Mouse (Mus musculus) heart, postnatal 36 days (tissue): ENCODE measurements around the gene Atp4a. TPM values are rescaled to one million over a fixed set of nuclear protein-coding genes. Genes with fewer than 3 reads are reported as not detected.

Experiments
- DNase-seq, 2 experiments: peaks; one replicate each; pipeline ENCODE4 v3.0.0; 2021 to 2022
- intact Hi-C: fragments of 180-260 bp; cut with DNase I; formaldehyde crosslinking; loops from one replicate; pipeline ENCODE4 v1.15.1; 2025
- total RNA-seq, 2 experiments: library from RNA; stranded (reverse); gene quantifications; 2 replicates each; pipeline ENCODE4 v1.2.3; 2021

Atp4a gene
- total RNA-seq, result under 1 TPM in 1 of 2 experiments, not detected in 1; 0.14 TPM

- intact Hi-C loops, result no loop called here
- DNase-seq, result no peak
These were observed at the start of gene Atp4a for GRCm38 (mm10) chr7:30711942-30712341. Gene Atp4a (plus strand): TSS chr7:30712209.

GRCm38 (mm10) chr7:30664529-30665200, 47.3 kb upstream of the Atp4a start, which contains the start of gene Haus5:
Gene Haus5 (minus strand): TSS chr7:30664994.
- intact Hi-C loops, result loop anchor here (5.0 kb wide), 1 partner anchor 77 kb away; the partner anchor contains the start of gene Kmt2b
- peak; percentile 87 to 92 for DNase-seq

- intact Hi-C loops, result loop anchor here (5.0 kb wide), 1 partner anchor 78 kb away; the partner anchor contains the start of gene Kmt2b
- DNase-seq, result no peak
These were observed 46.7 kb upstream of the Atp4a start for GRCm38 (mm10) chr7:30665321-30665720.

GRCm38 (mm10) chr7:30669229-30669628, 42.8 kb upstream of the Atp4a start:
- DNase-seq, result no peak
- intact Hi-C loops, result loop anchor here (5.0 kb wide), 1 partner anchor 82 kb away; the partner anchor contains the start of gene Kmt2b

- DNase-seq, result no peak
- intact Hi-C loops, result no loop called here
These were observed 40.5 kb upstream of the Atp4a start, which contains the start of gene Pmis2 for GRCm38 (mm10) chr7:30671480-30671879. Gene Pmis2 (minus strand): TSS chr7:30671605.

- DNase-seq, result peak; percentile 60 to 61
- intact Hi-C loops, result no loop called here
These were observed 33.6 kb upstream of the Atp4a start for GRCm38 (mm10) chr7:30678263-30678975.

- DNase-seq, result peak; percentile 26 to 49
- intact Hi-C loops, result no loop called here
These were observed 30.1 kb upstream of the Atp4a start for GRCm38 (mm10) chr7:30681897-30682296.

GRCm38 (mm10) chr7:30683425-30683824, 28.6 kb upstream of the Atp4a start:
- intact Hi-C loops, result no loop called here
- no peak for DNase-seq

- intact Hi-C loops, result no loop called here
- DNase-seq, result no peak
These were observed 23.7 kb upstream of the Atp4a start for GRCm38 (mm10) chr7:30688325-30688724.

GRCm38 (mm10) chr7:30698101-30698500, 13.9 kb upstream of the Atp4a start:
- intact Hi-C loops, result no loop called here
- no peak for DNase-seq

- no peak for DNase-seq
- intact Hi-C loops, result no loop called here
These were observed 13.4 kb upstream of the Atp4a start, which contains the start of gene 2200002J24Rik for GRCm38 (mm10) chr7:30698589-30698988. Gene 2200002J24Rik (plus strand): TSS chr7:30698926.

GRCm38 (mm10) chr7:30706214-30706882, 5.7 kb upstream of the Atp4a start:
- peak in 1 of 2 experiments; percentile 11 for DNase-seq
- intact Hi-C loops, result no loop called here

GRCm38 (mm10) chr7:30707441-30707840, 4.6 kb upstream of the Atp4a start:
- intact Hi-C loops, result no loop called here
- no peak for DNase-seq

- intact Hi-C loops, result no loop called here
These were observed 5.2 kb downstream of the Atp4a start for GRCm38 (mm10) chr7:30717006-30717715.

GRCm38 (mm10) chr7:30717716-30718046, 5.7 kb downstream of the Atp4a start:
- DNase-seq, result no peak
- intact Hi-C loops, result no loop called here

More at GRCm38 (mm10) chr7:30717006-30717715, 5.2 kb downstream of the Atp4a start:
- peak; percentile 25 to 30 for DNase-seq

- intact Hi-C loops, result no loop called here
- no peak for DNase-seq
These were observed 7.7 kb downstream of the Atp4a start for GRCm38 (mm10) chr7:30719669-30720068.

GRCm38 (mm10) chr7:30721286-30721685, 9.3 kb downstream of the Atp4a start:
- intact Hi-C loops, result no loop called here
- DNase-seq, result no peak

- intact Hi-C loops, result no loop called here
These were observed 11.4 kb downstream of the Atp4a start for GRCm38 (mm10) chr7:30723274-30723953.

GRCm38 (mm10) chr7:30728214-30728613, 16.2 kb downstream of the Atp4a start:
- intact Hi-C loops, result loop anchor here (5.0 kb wide), 2 partner anchors 229 to 244 kb away; partner anchors contain the start of genes Fam187b, Lsr and Usf2
- DNase-seq, result no peak

More at GRCm38 (mm10) chr7:30723274-30723953, 11.4 kb downstream of the Atp4a start:
- no peak for DNase-seq
